Mouse (Mus musculus): Measurements from ENCODE around the gene Ispd. TPM values are rescaled to one million over a fixed set of nuclear protein-coding genes. Genes with fewer than 3 reads are reported as not detected.

The Ispd gene
- polyA plus RNA-seq, 1 experiment from 2014 or later: 0.33 TPM

DNA sequence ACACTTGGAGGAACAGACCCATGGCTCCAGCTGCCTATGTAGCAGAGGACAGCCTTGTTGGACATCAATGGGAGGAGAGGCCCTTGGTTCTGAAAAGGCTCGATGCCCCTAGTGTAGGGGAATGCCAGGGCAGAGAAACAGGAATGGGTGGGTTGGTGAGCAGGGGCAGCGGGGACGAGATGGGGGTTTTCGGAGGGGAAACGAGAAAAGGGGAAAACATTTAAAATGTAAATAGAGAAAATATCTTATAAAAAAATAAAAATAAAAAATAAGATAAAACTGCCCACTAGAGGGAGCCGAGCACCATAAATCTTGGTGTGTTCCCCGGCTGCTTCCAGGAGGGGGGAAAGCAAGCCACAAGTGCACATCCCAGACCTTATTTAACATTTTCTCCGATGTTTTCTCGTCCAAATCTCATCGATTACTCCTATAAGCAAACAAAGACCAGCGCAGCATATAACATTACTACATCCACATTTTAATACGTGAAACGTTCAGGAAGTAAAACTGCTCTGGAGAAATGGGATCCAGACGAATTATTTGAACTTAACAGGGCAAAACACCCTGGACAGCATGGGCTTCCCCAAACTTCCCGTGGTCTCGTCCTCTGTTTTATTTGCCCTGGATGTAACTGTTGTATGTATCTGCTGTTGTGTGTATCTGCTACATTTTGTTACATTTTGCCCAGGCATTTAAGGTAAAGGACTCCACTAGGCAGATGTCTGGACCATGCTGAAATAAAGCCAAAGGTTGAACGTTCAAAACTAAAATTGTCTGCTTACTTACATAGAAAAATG lies 332.8 kb downstream of the Ispd start:
- ATAC-seq: peak; percentile 62
- peak; percentile 79 for TF ChIP-seq CTCF (IDR thresholded peaks at IDR 0.05)
- H3K27me3 ChIP-seq: peaks cover 32% of the 10 kb centered on the region
- in situ Hi-C loops (cut with MboI; ENCODE audit: low pct_unique_long_range_greater_than_20kb): loop anchor here (25.0 kb wide), 1 partner anchor 1398 kb away; no protein-coding TSS in a partner anchor
- ChIA-PET CTCF (interaction anchor here (1.6 kb wide), 1 partner anchor 10 kb away, joined by 3 read pairs; no protein-coding TSS in a partner anchor), POLR2A (no interaction called here)
- no peak for DNase-seq (ENCODE audit: low read depth, low spot score)

DNA sequence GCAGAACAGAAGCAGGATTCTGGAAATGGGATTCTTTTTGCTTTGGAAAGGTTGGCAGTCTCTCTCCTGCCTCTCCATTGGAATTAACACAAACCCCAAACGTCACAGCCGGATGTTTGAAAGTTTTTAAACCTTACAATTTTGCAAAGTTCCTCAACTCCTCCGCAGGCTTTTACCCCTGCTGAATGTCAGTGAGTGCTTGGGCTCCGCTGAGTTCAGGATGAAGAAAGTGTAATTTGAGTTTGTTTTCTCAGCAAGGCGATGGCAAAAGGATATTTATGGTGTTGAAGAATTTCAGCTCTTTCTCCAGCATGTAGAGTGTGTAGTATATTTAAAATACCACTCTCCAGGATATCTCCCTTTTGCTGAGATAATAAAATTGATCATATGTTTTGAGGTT lies 336.3 kb downstream of the Ispd start:
- ATAC-seq: no peak
- TF ChIP-seq CTCF (IDR thresholded peaks at IDR 0.05): no peak
- H3K27me3 ChIP-seq: peaks cover 50% of the 10 kb centered on the region
- ChIA-PET CTCF (interaction anchor here (1.4 kb wide), 1 partner anchor 9 kb away, joined by 4 read pairs; no protein-coding TSS in a partner anchor), POLR2A (no interaction called here)
- DNase-seq (ENCODE audit: low read depth, low spot score): no peak
- in situ Hi-C loops (cut with MboI; ENCODE audit: low pct_unique_long_range_greater_than_20kb): loop anchor here (5.0 to 25.0 kb wide), 2 partner anchors 730 to 1395 kb away; no protein-coding TSS in a partner anchor

DNA sequence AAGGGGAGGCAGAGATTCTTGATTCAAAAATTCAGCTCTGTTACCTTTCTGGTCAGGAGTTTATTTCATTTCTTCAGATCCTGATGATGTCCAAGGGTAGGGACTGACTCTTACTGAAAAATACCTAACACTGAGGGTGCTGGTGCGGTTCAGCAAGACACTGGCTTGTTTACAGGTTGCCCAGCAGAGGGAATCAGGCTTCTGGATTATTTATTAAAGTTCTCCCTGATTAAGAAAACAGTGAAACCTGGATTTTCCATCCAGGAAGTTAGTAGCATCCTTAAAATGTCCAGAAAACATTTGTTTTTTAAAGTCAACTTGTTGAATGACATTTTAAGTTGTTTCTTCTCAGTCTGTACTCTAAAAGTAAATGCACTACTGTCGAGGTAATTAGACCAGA lies 337.2 kb downstream of the Ispd start:
- ATAC-seq (no peak), DNase-seq (ENCODE audit: low read depth, low spot score) (no peak)
- in situ Hi-C loops (cut with MboI; ENCODE audit: low pct_unique_long_range_greater_than_20kb): loop anchor here (5.0 to 25.0 kb wide), 2 partner anchors 729 to 1394 kb away; no protein-coding TSS in a partner anchor
- no peak for TF ChIP-seq CTCF (IDR thresholded peaks at IDR 0.05)
- H3K27me3 ChIP-seq: peaks cover 48% of the 10 kb centered on the region
- ChIA-PET POLR2A (no interaction called here), CTCF (no interaction called here)

DNA sequence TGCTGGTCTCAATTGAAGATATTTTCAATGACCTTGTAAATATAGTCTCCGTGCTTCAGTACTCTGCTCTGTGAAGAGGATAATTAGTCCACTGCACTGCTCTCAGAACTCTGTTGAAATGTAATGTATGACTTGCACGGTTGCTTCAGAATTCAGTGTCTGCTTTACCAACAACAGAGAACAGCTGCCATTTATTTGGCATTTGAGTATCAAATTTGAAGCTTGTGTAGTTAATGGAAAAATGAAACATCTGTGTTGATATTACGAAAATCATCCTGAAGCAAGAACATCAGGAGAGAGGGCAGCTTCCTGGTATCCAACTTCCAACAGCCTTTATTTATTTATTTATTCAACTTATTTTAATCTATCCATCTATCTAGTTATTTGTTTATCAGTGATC lies 337.8 kb downstream of the Ispd start:
- ChIA-PET POLR2A (no interaction called here), CTCF (no interaction called here)
- no peak for ATAC-seq
- no peak for DNase-seq (ENCODE audit: low read depth, low spot score)
- peaks cover 53% of the 10 kb centered on the region for H3K27me3 ChIP-seq
- TF ChIP-seq CTCF (IDR thresholded peaks at IDR 0.05): no peak
- in situ Hi-C loops (cut with MboI; ENCODE audit: low pct_unique_long_range_greater_than_20kb): loop anchor here (5.0 to 25.0 kb wide), 2 partner anchors 728 to 1393 kb away; no protein-coding TSS in a partner anchor

DNA sequence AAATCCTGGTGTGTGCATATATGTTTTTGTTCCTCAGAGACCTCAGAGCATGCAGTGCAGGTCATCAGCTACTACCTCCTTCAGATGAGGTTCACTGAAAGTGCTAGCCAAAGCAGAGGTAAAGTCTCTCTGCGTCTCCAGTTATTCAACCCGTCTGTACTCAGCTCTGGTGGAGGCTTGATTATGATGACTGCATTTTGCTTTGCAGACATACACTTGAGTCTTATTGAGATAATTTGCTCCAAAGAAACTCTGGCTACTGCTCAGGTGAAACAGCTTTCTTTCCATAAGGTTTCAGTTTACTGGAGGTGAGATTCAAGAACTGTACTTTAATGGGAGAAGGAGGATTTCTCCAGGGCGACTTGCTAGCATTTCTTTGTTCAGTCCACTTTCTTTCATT lies 339.5 kb downstream of the Ispd start:
- ChIA-PET CTCF (no interaction called here), POLR2A (no interaction called here)
- in situ Hi-C loops (cut with MboI; ENCODE audit: low pct_unique_long_range_greater_than_20kb): loop anchor here (25.0 kb wide), 1 partner anchor 1392 kb away; no protein-coding TSS in a partner anchor
- H3K27me3 ChIP-seq: peaks cover 38% of the 10 kb centered on the region
- DNase-seq (ENCODE audit: low read depth, low spot score) (no peak), ATAC-seq (no peak)
- TF ChIP-seq CTCF (IDR thresholded peaks at IDR 0.05): no peak

DNA sequence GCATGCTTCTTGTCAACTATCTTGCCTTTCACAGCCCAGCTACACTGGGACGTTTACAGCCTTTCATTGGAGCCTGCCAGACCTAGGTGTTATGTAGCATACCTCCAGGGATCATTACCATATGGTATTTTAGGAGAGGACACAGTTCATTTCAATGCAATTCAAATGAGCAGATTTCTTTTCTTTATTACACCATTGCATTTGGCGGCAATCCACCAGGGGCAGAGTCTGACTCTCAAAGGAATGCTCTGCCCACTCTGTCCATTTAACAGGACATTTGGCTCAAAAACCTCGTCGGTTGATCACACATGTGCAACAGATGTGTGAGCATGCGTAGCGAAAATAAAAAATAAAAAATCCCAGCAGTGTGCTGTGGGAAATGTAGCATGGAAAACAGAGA lies 340.0 kb downstream of the Ispd start:
- no peak for DNase-seq (ENCODE audit: low read depth, low spot score)
- in situ Hi-C loops (cut with MboI; ENCODE audit: low pct_unique_long_range_greater_than_20kb): loop anchor here (25.0 kb wide), 1 partner anchor 1391 kb away; no protein-coding TSS in a partner anchor
- peaks cover 34% of the 10 kb centered on the region for H3K27me3 ChIP-seq
- CTCF ChIA-PET: no interaction called here
- POLR2A ChIA-PET: no interaction called here
- no peak for ATAC-seq
- no peak for TF ChIP-seq CTCF (IDR thresholded peaks at IDR 0.05)

DNA sequence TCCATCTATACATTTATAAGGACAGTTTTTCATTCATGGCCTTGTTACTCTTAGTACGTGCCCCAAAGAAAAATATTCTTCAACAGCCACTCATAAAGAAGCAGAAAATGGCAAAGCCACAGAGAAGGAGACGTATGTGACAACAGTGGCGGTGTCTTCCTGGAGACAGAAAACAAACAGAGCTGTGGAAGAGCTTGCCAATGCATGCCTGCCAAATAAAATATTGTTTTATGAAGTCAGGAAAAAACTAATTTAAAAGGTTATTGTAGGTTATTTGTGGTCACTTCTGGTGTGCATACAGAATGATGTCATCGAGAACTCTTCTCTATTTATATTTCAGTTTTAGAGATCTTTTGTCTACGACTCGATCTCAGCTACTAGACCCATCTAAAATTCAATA lies 341.5 kb downstream of the Ispd start:
- ATAC-seq (no peak), DNase-seq (ENCODE audit: low read depth, low spot score) (no peak)
- CTCF ChIA-PET: no interaction called here
- POLR2A ChIA-PET: no interaction called here
- H3K27me3 ChIP-seq: peaks cover 34% of the 10 kb centered on the region
- in situ Hi-C loops (cut with MboI; ENCODE audit: low pct_unique_long_range_greater_than_20kb): loop anchor here (25.0 kb wide), 1 partner anchor 1390 kb away; no protein-coding TSS in a partner anchor
- TF ChIP-seq CTCF (IDR thresholded peaks at IDR 0.05): no peak

DNA sequence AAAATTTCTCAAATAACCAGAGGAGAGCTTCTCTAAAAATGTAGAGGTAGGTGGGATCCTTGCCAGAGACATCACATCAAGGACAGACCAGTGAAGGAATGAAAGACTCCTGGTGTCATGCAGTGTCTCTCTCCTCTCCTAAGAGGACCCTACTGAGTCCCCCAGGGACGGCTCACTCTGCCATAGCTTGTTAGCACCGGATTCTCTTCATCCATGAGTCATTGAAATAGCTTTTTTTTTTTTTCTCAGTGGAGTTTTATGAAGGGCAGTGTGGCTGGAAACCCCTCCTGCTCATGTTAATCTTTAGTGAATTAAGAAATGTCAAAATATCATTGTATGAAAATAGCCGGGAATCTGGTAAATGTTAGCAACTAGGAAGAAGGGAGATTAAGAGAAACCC lies 342.1 kb downstream of the Ispd start:
- ATAC-seq (no peak), DNase-seq (ENCODE audit: low read depth, low spot score) (peak; percentile 3)
- in situ Hi-C loops (cut with MboI; ENCODE audit: low pct_unique_long_range_greater_than_20kb): loop anchor here (25.0 kb wide), 1 partner anchor 1389 kb away; no protein-coding TSS in a partner anchor
- CTCF ChIA-PET: no interaction called here
- POLR2A ChIA-PET: no interaction called here
- TF ChIP-seq CTCF (IDR thresholded peaks at IDR 0.05): no peak
- peaks cover 34% of the 10 kb centered on the region for H3K27me3 ChIP-seq

DNA sequence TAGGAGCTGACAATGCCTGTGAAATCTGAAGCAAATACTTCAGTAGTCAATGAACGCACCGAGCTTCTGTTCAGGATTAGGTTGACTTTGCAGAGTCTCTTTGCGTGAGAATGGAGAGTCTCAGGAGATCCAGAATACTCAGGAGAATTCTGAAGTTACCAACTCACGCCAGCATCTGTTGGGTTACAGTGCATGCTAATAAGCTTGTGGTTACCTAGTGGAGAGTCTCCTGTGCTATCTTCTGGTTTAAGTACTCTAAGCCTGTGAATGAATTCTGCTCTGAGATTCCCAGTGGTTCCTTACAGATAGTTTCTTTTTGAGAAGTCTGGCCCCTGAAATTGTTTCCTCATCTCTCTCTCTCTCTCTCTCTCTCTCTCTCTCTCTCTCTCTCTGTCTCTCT lies 343.0 kb downstream of the Ispd start:
- ATAC-seq: no peak
- ChIA-PET POLR2A (no interaction called here), CTCF (no interaction called here)

DNA sequence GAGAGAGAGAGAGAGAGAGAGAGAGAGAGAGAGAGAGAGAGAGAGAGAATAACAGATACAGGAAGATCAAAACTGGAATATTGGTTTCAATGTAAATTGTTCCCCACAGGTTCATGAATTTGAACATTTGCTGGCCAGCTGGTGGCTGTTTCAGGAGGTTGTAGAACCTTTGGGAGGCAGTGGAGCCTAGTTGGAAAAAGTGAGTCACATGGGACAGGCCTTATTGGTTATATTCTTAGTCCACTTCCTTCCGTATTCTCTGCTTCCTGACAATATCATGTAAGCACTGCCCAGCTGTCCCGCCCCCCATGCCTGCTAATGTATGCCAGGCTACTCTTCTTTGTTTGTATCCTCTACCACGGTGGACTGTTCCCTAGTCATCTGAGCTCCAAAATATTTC lies 344.0 kb downstream of the Ispd start:
- in situ Hi-C loops (cut with MboI; ENCODE audit: low pct_unique_long_range_greater_than_20kb): no loop called here
- no peak for DNase-seq (ENCODE audit: low read depth, low spot score)
- no peak for ATAC-seq
- no peak for TF ChIP-seq CTCF (IDR thresholded peaks at IDR 0.05)
- H3K27me3 ChIP-seq: peaks cover 21% of the 10 kb centered on the region
- CTCF ChIA-PET: no interaction called here
- POLR2A ChIA-PET: no interaction called here

More for the DNA sequence above, 343.0 kb downstream of the Ispd start:
- TF ChIP-seq CTCF (IDR thresholded peaks at IDR 0.05): no peak
- in situ Hi-C loops (cut with MboI; ENCODE audit: low pct_unique_long_range_greater_than_20kb): loop anchor here (25.0 kb wide), 1 partner anchor 1388 kb away; no protein-coding TSS in a partner anchor
- DNase-seq (ENCODE audit: low read depth, low spot score): no peak
- peaks cover 27% of the 10 kb centered on the region for H3K27me3 ChIP-seq

DNA sequence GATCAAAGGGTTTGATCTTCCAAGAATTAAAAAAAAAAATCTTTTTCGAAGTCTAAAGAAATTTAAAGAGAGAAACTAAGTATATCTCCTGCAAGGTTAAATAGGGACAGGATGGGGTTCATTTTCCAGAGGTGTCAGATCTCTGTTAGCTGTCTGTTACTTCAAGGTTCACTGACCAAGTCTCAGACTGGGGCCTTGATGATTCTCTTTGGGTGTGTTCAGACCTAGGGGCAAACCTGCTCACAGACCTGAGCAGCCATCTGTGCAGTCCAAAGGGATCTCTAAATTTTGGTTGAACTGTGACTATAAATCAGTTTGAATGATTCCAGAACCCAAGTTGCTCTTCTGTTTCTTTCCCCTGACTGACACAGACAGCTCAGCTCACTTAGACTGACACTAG lies 344.8 kb downstream of the Ispd start:
- no peak for TF ChIP-seq CTCF (IDR thresholded peaks at IDR 0.05)
- ChIA-PET CTCF (no interaction called here), POLR2A (no interaction called here)
- H3K27me3 ChIP-seq: peaks cover 15% of the 10 kb centered on the region
- DNase-seq (ENCODE audit: low read depth, low spot score) (no peak), ATAC-seq (no peak)
- in situ Hi-C loops (cut with MboI; ENCODE audit: low pct_unique_long_range_greater_than_20kb): no loop called here
